Mouse (Mus musculus): Measurements from ENCODE around the gene Gm43738.
"Not testable (repeated sequence)": the region's sequence is repeated elsewhere in the genome, so short reads cannot be mapped to it uniquely, and the experiment has no call there.

Gm43738 gene

GRCm38 (mm10) chr3:89102495-89103290 lies 1.8 kb upstream of the Gm43738 start:
- no peak for DNase-seq (ENCODE audit: low spot score in 2 of 2)

- peak; percentile 98 to 99 for DNase-seq (ENCODE audit: low spot score in 2 of 2)
These were observed 1.1 kb upstream of the Gm43738 start, which contains the start of gene Fdps for GRCm38 (mm10) chr3:89101812-89102494. TSS of gene Fdps (minus strand) at chr3:89101959.

- DNase-seq (ENCODE audit: low spot score in 2 of 2), result no peak
These were observed 536 bp upstream of the Gm43738 start for GRCm38 (mm10) chr3:89101459-89101811.

GRCm38 (mm10) chr3:89094021-89094420 lies 6.9 kb downstream of the Gm43738 start:
- DNase-seq (ENCODE audit: low spot score in 2 of 2), result no peak

GRCm38 (mm10) chr3:89093175-89093574 lies 7.7 kb downstream of the Gm43738 start, which contains the start of gene Rusc1:
TSS of gene Rusc1 (minus strand) at chr3:89093311.
- peak; percentile 79 to 84 for DNase-seq (ENCODE audit: low spot score in 2 of 2)

- DNase-seq (ENCODE audit: low spot score in 2 of 2), result no peak
These were observed 8.3 kb downstream of the Gm43738 start for GRCm38 (mm10) chr3:89092509-89093090.

- DNase-seq (ENCODE audit: low spot score in 2 of 2), result no peak
These were observed 8.9 kb downstream of the Gm43738 start for GRCm38 (mm10) chr3:89091811-89092508.

- DNase-seq (ENCODE audit: low spot score in 2 of 2), result peak; percentile 79 to 83
These were observed 9.9 kb downstream of the Gm43738 start for GRCm38 (mm10) chr3:89090694-89091655.

GRCm38 (mm10) chr3:89089882-89090591 lies 10.9 kb downstream of the Gm43738 start:
- peak; percentile 93 to 95 for DNase-seq (ENCODE audit: low spot score in 2 of 2)

- DNase-seq (ENCODE audit: low spot score in 2 of 2), result no peak
These were observed 11.9 kb downstream of the Gm43738 start for GRCm38 (mm10) chr3:89088974-89089373.

- DNase-seq (ENCODE audit: low spot score in 2 of 2), result peak in 1 of 2 experiments; percentile 59
These were observed 13.4 kb downstream of the Gm43738 start for GRCm38 (mm10) chr3:89087338-89088110.

GRCm38 (mm10) chr3:89084654-89085190 lies 16.2 kb downstream of the Gm43738 start:
- no peak for DNase-seq (ENCODE audit: low spot score in 2 of 2)

GRCm38 (mm10) chr3:89084133-89084532 lies 16.8 kb downstream of the Gm43738 start:
- no peak for DNase-seq (ENCODE audit: low spot score in 2 of 2)

GRCm38 (mm10) chr3:89082287-89082686 lies 18.6 kb downstream of the Gm43738 start:
- DNase-seq (ENCODE audit: low spot score in 2 of 2), result not testable (repeated sequence)

- DNase-seq (ENCODE audit: low spot score in 2 of 2), result no peak
These were observed 23.5 kb downstream of the Gm43738 start for GRCm38 (mm10) chr3:89077383-89077782.

GRCm38 (mm10) chr3:89067265-89067664 lies 33.6 kb downstream of the Gm43738 start:
- no peak for DNase-seq (ENCODE audit: low spot score in 2 of 2)

- DNase-seq (ENCODE audit: low spot score in 2 of 2), result no peak
These were observed 39.2 kb downstream of the Gm43738 start for GRCm38 (mm10) chr3:89061696-89062095.

- DNase-seq (ENCODE audit: low spot score in 2 of 2), result no peak
These were observed 42.1 kb downstream of the Gm43738 start for GRCm38 (mm10) chr3:89058783-89059182.

GRCm38 (mm10) chr3:89058361-89058760 lies 42.5 kb downstream of the Gm43738 start:
- no peak for DNase-seq (ENCODE audit: low spot score in 2 of 2)
